Mouse (Mus musculus) mesoderm, embryonic 11.5 days (tissue): ENCODE measurements at regions not wholly inside any gene's neighbourhood (a gene's known extent, or its start where the extent isn't known, plus 50 kb on each side); places are given as distances from the start of the nearest gene placed in this dataset.
A peak's percentile ranks its signal among the peaks of the same experiment; 100 is the strongest.
"Not testable (repeated sequence)": the region's sequence is repeated elsewhere in the genome, so short reads cannot be mapped to it uniquely, and the experiment has no call there.

Experiments
- DNase-seq: peaks from one replicate; pipeline ENCODE4 v3.0.0-alpha.2; 2012; ENCODE audit warnings: low read depth, low spot score

GRCm38 (mm10) chr16:73182776-73183175 lies 874.7 kb downstream of the Robo1 start:
- peak; percentile 19 for DNase-seq

- no peak for DNase-seq
Measured at GRCm38 (mm10) chr16:73182258-73182657, 874.2 kb downstream of the Robo1 start.

GRCm38 (mm10) chr16:73155447-73155846 lies 847.3 kb downstream of the Robo1 start:
- DNase-seq: peak; percentile 8

- not testable (repeated sequence) for DNase-seq
Measured at GRCm38 (mm10) chr16:73127927-73128326, 819.8 kb downstream of the Robo1 start.

DNA sequence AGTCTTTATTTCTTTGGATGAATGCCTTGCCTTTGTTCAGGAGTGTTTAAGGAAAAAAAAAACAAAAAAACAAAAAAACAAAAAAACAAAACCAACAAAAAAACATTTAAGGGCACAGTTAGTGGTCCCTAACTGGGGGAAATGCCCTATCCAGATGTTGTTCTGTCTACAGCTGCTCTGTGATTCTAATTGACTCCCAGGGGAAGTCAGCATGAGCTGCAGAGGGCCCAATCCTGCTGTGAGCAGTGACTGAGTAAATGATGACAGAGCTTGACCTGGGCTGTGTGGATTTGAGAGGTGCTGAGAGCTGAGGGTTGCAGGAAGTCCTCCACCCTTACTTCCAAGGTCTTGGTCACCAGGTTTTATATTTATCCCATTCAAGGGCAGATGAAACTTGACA lies 812.5 kb downstream of the Robo1 start:
- DNase-seq: no peak

- DNase-seq: peak; percentile 48
Measured at GRCm38 (mm10) chr16:73117338-73117737, 809.2 kb downstream of the Robo1 start.

DNA sequence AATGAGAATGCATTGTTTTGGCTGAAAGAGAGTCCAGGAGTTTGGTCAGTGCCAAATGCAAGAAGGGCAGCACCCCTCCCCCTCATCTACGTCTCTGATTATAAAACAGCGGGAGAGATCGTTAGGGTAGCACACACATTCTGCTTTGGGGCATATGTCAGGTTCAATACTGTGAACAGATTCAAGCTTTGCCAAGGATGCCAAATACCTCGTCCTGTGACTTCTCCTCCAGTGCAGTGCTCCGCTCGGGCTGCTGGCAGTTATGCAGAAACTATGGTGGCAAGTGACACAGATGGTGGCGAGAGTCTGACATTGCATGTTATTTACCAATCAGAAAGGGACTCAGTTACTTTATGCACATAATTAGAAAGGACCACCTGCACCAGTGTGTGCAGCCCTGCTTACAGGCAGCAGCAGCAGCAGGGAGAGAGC lies 799.9 kb downstream of the Robo1 start:
- DNase-seq: no peak

DNA sequence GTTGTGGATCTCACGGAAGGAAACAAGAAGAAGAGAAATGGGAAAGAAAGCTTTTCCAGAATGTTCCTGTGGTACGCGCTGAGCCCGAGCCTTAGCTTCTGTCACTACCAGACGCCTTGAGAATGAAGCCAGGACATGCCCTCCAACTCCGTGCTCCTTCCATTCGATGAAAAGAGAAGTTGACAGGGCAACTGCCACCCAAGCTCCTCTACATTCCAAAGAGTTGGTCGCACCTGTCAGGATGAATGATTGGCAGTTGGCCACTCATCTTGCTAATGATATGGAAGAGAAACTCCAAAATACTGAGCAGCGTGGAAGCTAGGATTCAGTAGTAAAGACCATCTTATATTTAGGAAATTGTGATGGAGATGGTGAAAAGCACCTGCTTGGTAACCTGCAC lies 799.5 kb downstream of the Robo1 start:
- DNase-seq: no peak

DNA sequence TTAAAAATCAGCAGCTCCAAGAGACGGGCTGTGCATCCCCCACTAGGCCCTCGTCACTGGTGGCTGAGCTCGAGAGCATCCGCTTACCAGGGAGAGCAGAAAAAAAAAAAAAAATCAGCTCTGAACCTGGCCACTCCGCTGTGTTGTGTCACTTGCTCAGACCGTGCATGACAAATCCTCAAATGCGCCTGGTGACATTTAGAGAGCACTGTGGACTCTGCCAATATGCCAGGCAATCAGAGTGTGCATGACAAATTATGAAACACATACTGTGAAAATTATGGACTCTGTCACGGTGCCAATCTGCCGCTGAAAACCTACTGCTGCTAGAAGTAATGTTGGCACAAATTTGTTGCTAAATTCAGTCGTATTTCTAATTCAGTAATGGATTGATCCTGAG lies 797.4 kb downstream of the Robo1 start:
- no peak for DNase-seq

DNA sequence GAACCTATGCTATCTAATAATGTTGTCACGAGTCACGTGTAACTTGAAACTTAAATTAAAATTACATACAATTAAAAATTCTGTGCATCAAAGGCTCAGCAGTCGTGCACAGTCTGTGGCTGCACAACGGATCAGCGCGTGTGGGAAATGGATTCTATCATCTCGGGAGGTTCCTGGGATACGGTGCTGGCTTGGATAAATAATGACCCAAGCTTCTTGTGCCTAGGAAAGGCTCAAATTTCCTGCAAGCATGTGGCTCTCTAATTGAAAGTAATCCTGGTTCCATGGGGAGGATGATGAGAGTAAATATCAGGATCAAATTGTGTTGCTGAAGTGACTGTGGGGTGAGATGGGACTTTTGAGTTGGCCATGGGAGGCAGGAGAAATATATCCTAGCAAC lies 792.2 kb downstream of the Robo1 start:
- DNase-seq: no peak

DNA sequence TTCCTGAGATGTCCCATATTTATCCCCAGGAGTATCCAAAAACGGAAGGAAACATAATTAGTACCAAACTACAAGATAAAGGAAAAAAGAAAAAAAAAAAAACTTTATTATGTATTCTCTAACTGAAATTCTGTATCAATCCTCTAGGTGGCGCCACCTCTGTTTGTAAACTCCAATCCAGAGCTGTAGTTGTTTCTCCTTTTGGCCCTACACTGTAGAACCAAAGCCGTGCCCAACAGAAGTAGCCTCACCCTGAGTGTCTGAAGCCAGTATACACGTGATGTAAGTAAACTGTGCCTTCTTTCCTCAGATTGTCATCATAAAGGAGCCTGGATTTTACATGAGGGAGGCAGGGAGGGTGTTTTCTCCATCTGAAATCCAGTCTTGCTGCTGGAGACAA lies 790.7 kb downstream of the Robo1 start:
- DNase-seq: peak; percentile 55

GRCm38 (mm10) chr16:73097176-73097575 lies 789.1 kb downstream of the Robo1 start:
- DNase-seq: no peak

GRCm38 (mm10) chr16:73096091-73097083 lies 788.3 kb downstream of the Robo1 start:
- peak; percentile 61 for DNase-seq
